Mouse (Mus musculus) layer of hippocampus, postnatal 14 days (tissue): ENCODE measurements around the gene Zfand6. TPM values are rescaled to one million over a fixed set of nuclear protein-coding genes. Genes with fewer than 3 reads are reported as not detected.
A peak's percentile ranks its signal among the peaks of the same experiment; 100 is the strongest.

Experiments used
- DNase-seq, 2 experiments: peaks; one replicate each; pipeline ENCODE4 v3.0.0; 2021 to 2022; ENCODE audit warnings: low spot score in 2 of 2, mixed read lengths in 1 of 2
- total RNA-seq, 2 experiments: library from RNA; stranded (reverse); gene quantifications; 2 replicates each; pipeline ENCODE4 v1.2.3; 2021

The Zfand6 gene
- total RNA-seq, 2 experiments from 2014 or later, result 68.0 to 70.4 TPM

- no peak for DNase-seq
These were observed 37.0 kb downstream of the Zfand6 start for GRCm38 (mm10) chr7:84652740-84653139.

- no peak for DNase-seq
These were observed 37.8 kb downstream of the Zfand6 start for GRCm38 (mm10) chr7:84651987-84652321.

- no peak for DNase-seq
These were observed 38.3 kb downstream of the Zfand6 start for GRCm38 (mm10) chr7:84651303-84651986.

- DNase-seq, result no peak
These were observed 40.7 kb downstream of the Zfand6 start for GRCm38 (mm10) chr7:84649016-84649415.

- DNase-seq, result no peak
These were observed 43.5 kb downstream of the Zfand6 start for GRCm38 (mm10) chr7:84646256-84646655.

- no peak for DNase-seq
These were observed 46.3 kb downstream of the Zfand6 start for GRCm38 (mm10) chr7:84643270-84643998.

- DNase-seq, result no peak
These were observed 47.4 kb downstream of the Zfand6 start for GRCm38 (mm10) chr7:84642159-84642928.

GRCm38 (mm10) chr7:84636939-84637338, 52.8 kb downstream of the Zfand6 start:
- no peak for DNase-seq

GRCm38 (mm10) chr7:84631878-84632277, 57.9 kb downstream of the Zfand6 start:
- DNase-seq, result no peak

GRCm38 (mm10) chr7:84623718-84624117, 66.0 kb downstream of the Zfand6 start:
- DNase-seq, result no peak

GRCm38 (mm10) chr7:84620956-84621355, 68.8 kb downstream of the Zfand6 start:
- DNase-seq, result no peak

- DNase-seq, result no peak
These were observed 70.8 kb downstream of the Zfand6 start for GRCm38 (mm10) chr7:84618951-84619350.

GRCm38 (mm10) chr7:84612445-84612844, 77.3 kb downstream of the Zfand6 start:
- no peak for DNase-seq

GRCm38 (mm10) chr7:84611609-84612008, 78.2 kb downstream of the Zfand6 start:
- DNase-seq, result no peak

- DNase-seq, result no peak
These were observed 83.4 kb downstream of the Zfand6 start, which contains the start of gene Fah for GRCm38 (mm10) chr7:84606293-84606749. Gene Fah, minus strand, starts transcription at chr7:84606722.

GRCm38 (mm10) chr7:84605704-84606292, 84.0 kb downstream of the Zfand6 start:
- DNase-seq, result peak; percentile 49 to 72

GRCm38 (mm10) chr7:84605033-84605687, 84.6 kb downstream of the Zfand6 start:
- peak in 1 of 2 experiments; percentile 16 for DNase-seq

- DNase-seq, result no peak
These were observed 85.3 kb downstream of the Zfand6 start for GRCm38 (mm10) chr7:84604501-84604900.

GRCm38 (mm10) chr7:84601331-84601730, 88.4 kb downstream of the Zfand6 start:
- no peak for DNase-seq

- no peak for DNase-seq
These were observed 89.1 kb downstream of the Zfand6 start for GRCm38 (mm10) chr7:84600631-84601030.

- DNase-seq, result no peak
These were observed 93.1 kb downstream of the Zfand6 start for GRCm38 (mm10) chr7:84596633-84597032.
